Mouse (Mus musculus) adrenal gland (tissue): ENCODE measurements around the gene Atad2b.
"Not testable (repeated sequence)": the region's sequence is repeated elsewhere in the genome, so short reads cannot be mapped to it uniquely, and the experiment has no call there.

Experiments used
- intact Hi-C: fragments of 180-260 bp; cut with DNase I; formaldehyde crosslinking; loops from one replicate; pipeline ENCODE4 v1.15.1; 2025
- long read RNA-seq, 2 experiments: library from polyadenylated mRNA; unstranded; transcript quantifications; one replicate each; pipeline ENCODE4 v2.0.0; 2020; ENCODE audit warnings: borderline replicate concordance in 1 of 2; ENCODE audit not compliant: insufficient replicate concordance in 1 of 2

Gene Atad2b
- long read RNA-seq, experiment 1, partial matches to known transcripts: 2 of 4 reads
- long read RNA-seq, experiment 1, other reads (novel, unspliced or antisense): 2 of 4 reads
- long read RNA-seq, experiment 2, partial matches to known transcripts: 6 of 7 reads
- long read RNA-seq, experiment 2, other reads (novel, unspliced or antisense): 1 of 7 reads

GRCm38 (mm10) chr12:4916994-4917804, at the start of gene Atad2b:
Gene Atad2b (plus strand): TSS chr12:4917353.
- intact Hi-C loops: loop anchor here (10.0 kb wide), 2 partner anchors 72 to 1492 kb away; partner anchors contain the start of genes Asxl2, Fkbp1b and Wdcp

GRCm38 (mm10) chr12:4868924-4869323, 48.2 kb upstream of the Atad2b start:
- intact Hi-C loops: no loop called here

- intact Hi-C loops: no loop called here
These were observed 45.9 kb upstream of the Atad2b start for GRCm38 (mm10) chr12:4871260-4871659.

GRCm38 (mm10) chr12:4872273-4872672, 44.9 kb upstream of the Atad2b start:
- intact Hi-C loops: no loop called here

- intact Hi-C loops: no loop called here
These were observed 44.1 kb upstream of the Atad2b start for GRCm38 (mm10) chr12:4872983-4873477.

- intact Hi-C loops: no loop called here
These were observed 43.6 kb upstream of the Atad2b start for GRCm38 (mm10) chr12:4873531-4873930.

- intact Hi-C loops: no loop called here
These were observed 42.8 kb upstream of the Atad2b start, which contains the start of gene Mfsd2b for GRCm38 (mm10) chr12:4874161-4874927. Gene Mfsd2b (minus strand): TSS chr12:4874359.

- intact Hi-C loops: no loop called here
These were observed 41.5 kb upstream of the Atad2b start for GRCm38 (mm10) chr12:4875623-4876022.

- intact Hi-C loops: no loop called here
These were observed 38.8 kb upstream of the Atad2b start for GRCm38 (mm10) chr12:4878296-4878783.

GRCm38 (mm10) chr12:4879048-4879447, 38.1 kb upstream of the Atad2b start:
- intact Hi-C loops: no loop called here

- intact Hi-C loops: no loop called here
These were observed 35.1 kb upstream of the Atad2b start for GRCm38 (mm10) chr12:4882086-4882485.

GRCm38 (mm10) chr12:4885062-4885461, 32.1 kb upstream of the Atad2b start:
- intact Hi-C loops: no loop called here

- intact Hi-C loops: not testable (repeated sequence)
These were observed 30.6 kb upstream of the Atad2b start for GRCm38 (mm10) chr12:4886581-4886980.

GRCm38 (mm10) chr12:4888739-4889138, 28.4 kb upstream of the Atad2b start:
- intact Hi-C loops: no loop called here

GRCm38 (mm10) chr12:4889251-4889650, 27.9 kb upstream of the Atad2b start:
- intact Hi-C loops: no loop called here

- intact Hi-C loops: no loop called here
These were observed 27.3 kb upstream of the Atad2b start for GRCm38 (mm10) chr12:4889891-4890290.

GRCm38 (mm10) chr12:4898024-4898423, 19.1 kb upstream of the Atad2b start:
- intact Hi-C loops: no loop called here

GRCm38 (mm10) chr12:4905946-4906345, 11.2 kb upstream of the Atad2b start:
- intact Hi-C loops: no loop called here

- intact Hi-C loops: no loop called here
These were observed 10.7 kb upstream of the Atad2b start for GRCm38 (mm10) chr12:4906476-4906875.

GRCm38 (mm10) chr12:4906951-4907906, 9.9 kb upstream of the Atad2b start, which contains the start of gene Ubxn2a:
Gene Ubxn2a (minus strand): TSS chr12:4907705.
- intact Hi-C loops: no loop called here
